Mouse (Mus musculus): Measurements from ENCODE around the gene Sik1.

Gene Sik1

GRCm38 (mm10) chr17:31808082-31808875 is 47.3 kb downstream of the Sik1 start:
- DNase-seq (ENCODE audit: low read depth, low spot score) = no peak

- no peak for DNase-seq (ENCODE audit: low read depth, low spot score)
Measured at GRCm38 (mm10) chr17:31806496-31806895, 49.1 kb downstream of the Sik1 start.

GRCm38 (mm10) chr17:31806025-31806424 is 49.6 kb downstream of the Sik1 start:
- no peak for DNase-seq (ENCODE audit: low read depth, low spot score)

- DNase-seq (ENCODE audit: low read depth, low spot score) = no peak
Measured at GRCm38 (mm10) chr17:31805585-31805984, 50.0 kb downstream of the Sik1 start.

GRCm38 (mm10) chr17:31802272-31803017 is 53.2 kb downstream of the Sik1 start:
- no peak for DNase-seq (ENCODE audit: low read depth, low spot score)

GRCm38 (mm10) chr17:31800852-31801363 is 54.7 kb downstream of the Sik1 start:
- no peak for DNase-seq (ENCODE audit: low read depth, low spot score)

- no peak for DNase-seq (ENCODE audit: low read depth, low spot score)
Measured at GRCm38 (mm10) chr17:31795893-31796292, 59.7 kb downstream of the Sik1 start.

Data from brain, embryonic 18.5 days (tissue).